Mouse (Mus musculus) frontal cortex, adult 2 months (tissue): ENCODE data around the gene Mrpl20. TPM values are rescaled to one million over a fixed set of nuclear protein-coding genes. Genes with fewer than 3 reads are reported as not detected.

Source experiments
- DNase-seq, 2 experiments: peaks; one replicate each; pipeline ENCODE4 v3.0.0; 2022; ENCODE audit warnings: low spot score in 1 of 2; ENCODE audit errors: extremely low spot score in 1 of 2
- polyA plus RNA-seq: library from polyadenylated mRNA; depleted of rRNA; stranded (reverse); fragments of >200 nt; gene quantifications from 2 replicates; pipeline ENCODE4 v1.2.3, GENCODE M21; 2012; rRNA removed

The Mrpl20 gene
- 101 and 116 TPM in 2 replicates for polyA plus RNA-seq

DNA sequence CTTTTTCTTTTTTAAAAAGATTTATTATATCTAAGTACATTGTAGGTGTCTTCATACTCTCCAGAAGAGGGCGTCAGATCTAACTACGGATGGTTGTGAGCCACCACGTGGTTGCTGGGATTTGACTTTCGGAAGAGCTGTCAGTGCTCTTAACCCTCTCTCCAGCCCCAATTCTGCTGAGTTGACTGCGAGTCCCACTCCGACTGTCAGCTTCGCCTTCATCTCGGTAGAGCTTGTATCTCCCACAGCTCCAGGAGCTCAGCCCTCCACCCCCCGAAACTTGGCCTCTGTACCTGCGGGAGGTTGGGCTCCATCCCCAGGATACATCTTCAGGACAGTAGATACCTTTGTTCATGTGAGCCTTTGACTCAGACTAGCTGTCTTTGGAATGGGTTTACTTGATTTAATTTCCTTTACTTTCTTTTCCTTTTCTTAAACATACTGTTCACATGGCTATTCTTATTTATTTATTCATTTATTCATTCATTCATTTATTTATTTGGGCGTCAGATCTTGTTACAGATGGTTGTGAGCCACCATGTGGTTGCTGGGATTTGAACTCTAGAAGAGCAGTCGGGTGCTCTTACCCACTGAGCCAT lies at the start of gene Mrpl20:
Mrpl20 (plus strand) TSS at position 138 of the 599 bp plus-strand sequence.
- no peak for DNase-seq

DNA sequence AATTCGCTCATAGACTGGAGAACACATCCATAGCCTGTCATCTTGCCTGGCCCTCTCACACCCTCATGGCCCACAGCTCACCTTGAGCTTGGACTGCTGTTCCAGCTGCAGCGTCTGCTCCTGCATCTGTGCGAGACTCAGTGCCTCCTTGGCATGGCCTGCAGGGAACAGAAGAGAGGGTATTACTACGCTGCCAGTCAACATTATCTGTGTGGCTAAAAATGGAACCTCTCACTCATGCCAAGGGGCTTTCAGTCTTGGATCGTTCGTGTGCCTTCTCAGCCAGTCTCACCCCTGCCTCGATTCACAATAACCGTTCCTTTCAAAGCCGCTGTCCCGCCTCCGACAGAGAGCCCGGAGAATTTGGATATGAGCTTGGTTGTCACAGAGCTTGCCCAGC lies 45.7 kb upstream of the Mrpl20 start:
- no peak for DNase-seq

GRCm38 (mm10) chr4:155759862-155760612 lies 42.6 kb upstream of the Mrpl20 start:
- DNase-seq, result no peak

DNA sequence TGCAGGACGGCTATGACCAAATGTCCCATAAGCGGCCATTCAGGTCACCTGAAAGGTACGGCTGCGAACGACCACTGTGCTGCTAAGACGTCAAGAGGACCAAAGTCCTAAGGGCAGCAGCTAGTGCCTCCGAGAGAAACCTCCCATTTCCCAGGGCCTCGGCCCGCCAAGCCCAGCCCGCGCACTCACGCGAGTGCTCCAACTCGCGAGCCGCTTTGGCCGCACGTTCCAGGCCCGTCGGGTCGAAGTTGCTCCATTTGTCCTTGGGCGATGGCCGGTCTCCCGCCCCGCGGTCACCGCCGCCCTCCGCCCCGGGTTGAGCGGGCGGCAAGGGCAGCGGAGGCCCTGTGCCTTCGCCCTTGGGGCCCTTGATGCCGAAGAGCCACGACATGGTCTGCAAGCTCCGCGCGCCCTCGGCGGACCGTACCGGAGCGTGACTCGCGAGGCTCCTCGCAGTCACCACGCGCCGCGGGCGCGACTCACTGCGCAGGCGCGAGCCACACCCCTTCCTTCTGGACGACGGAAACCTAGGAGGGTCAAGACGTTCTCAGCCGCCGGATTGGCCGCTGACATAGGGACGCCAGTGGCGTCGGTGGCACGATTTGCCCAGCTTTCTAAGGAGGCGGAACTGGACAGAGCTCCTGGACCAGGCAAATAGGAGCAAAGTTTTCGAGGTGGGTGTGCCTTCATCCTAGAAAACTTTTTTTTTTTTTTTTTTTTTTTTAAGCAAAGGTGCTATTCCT lies 41.9 kb upstream of the Mrpl20 start, which contains the start of gene Atad3a:
Atad3a (minus strand) TSS at position 481 of the 743 bp plus-strand sequence.
- peak; percentile 93 to 99 for DNase-seq

GRCm38 (mm10) chr4:155761356-155762099 lies 41.1 kb upstream of the Mrpl20 start:
- DNase-seq, result no peak

DNA sequence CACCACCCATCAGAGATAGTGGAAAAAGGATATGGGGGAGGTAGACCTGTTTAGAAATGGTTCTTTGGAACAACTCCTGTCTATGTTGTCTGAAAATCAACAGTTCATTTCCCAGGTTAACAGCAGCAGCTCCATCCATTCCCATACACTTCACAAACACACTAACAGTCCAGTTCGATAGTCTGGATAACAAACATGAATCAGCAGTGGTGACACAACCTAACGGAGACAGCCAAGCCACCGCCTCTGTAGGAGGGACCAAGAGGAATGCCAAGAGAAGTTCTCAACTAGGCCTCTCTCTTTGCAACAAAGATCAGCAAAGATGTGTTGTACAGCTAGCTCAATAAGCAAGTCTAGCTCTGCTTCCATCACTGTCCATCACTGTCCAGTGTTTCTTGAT lies 40.3 kb upstream of the Mrpl20 start:
- no peak for DNase-seq

- DNase-seq, result no peak
Observed at GRCm38 (mm10) chr4:155769496-155769879, 33.2 kb upstream of the Mrpl20 start.

DNA sequence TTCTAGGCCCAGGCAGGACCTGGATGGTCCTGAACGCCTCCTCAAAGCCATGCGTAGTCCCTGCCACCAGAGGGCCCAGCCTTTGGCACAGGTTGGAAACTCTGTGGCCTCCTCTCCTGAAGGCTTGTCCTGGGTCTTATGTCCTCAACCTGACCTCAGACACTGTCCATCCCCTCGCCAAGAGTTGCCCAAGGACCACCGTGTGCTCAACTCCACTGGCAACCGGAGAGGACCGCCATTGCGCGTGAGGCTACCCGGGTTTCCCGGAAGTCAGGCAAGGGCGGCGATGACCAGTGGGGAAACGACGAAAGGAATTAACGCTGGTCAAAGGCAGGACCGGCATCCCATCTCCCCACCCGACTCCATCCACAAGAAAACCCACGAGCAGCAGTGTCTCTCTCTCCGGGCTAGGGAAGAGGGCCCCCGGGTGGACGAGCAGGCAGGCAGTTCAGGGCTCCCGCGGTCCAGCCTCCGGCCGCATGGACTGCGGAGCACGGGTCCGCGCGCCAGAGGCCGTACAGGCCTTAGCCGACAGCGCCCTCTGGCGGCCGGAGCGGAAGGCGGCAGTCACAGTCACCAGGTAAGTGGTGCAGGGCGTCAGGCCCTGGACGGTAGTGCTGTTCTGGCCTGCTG lies 32.7 kb upstream of the Mrpl20 start:
- DNase-seq, result peak in 1 of 2 experiments; percentile 94

GRCm38 (mm10) chr4:155770626-155771025 lies 32.1 kb upstream of the Mrpl20 start:
- no peak for DNase-seq

DNA sequence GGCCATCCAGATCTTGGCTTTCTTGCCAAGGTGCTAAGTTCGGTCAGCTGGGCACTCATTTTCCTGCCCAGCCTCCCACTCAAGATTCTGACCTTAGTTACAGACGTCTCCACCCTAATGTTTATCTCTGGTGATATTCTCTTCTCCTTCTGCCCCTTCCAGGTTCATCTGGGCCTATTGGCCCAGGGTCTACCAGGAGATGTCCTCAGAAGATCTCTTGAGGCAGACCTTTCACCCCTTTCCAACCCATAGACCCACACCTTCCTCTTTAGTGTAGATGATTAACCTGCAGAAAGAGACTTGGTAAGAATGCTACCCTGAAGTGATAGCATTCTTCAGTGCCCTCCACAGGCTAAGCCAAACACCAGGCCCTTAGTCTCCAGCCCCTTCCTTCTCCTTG lies 31.0 kb upstream of the Mrpl20 start:
- DNase-seq, result no peak

- DNase-seq, result no peak
Observed at GRCm38 (mm10) chr4:155772786-155773185, 29.9 kb upstream of the Mrpl20 start.

DNA sequence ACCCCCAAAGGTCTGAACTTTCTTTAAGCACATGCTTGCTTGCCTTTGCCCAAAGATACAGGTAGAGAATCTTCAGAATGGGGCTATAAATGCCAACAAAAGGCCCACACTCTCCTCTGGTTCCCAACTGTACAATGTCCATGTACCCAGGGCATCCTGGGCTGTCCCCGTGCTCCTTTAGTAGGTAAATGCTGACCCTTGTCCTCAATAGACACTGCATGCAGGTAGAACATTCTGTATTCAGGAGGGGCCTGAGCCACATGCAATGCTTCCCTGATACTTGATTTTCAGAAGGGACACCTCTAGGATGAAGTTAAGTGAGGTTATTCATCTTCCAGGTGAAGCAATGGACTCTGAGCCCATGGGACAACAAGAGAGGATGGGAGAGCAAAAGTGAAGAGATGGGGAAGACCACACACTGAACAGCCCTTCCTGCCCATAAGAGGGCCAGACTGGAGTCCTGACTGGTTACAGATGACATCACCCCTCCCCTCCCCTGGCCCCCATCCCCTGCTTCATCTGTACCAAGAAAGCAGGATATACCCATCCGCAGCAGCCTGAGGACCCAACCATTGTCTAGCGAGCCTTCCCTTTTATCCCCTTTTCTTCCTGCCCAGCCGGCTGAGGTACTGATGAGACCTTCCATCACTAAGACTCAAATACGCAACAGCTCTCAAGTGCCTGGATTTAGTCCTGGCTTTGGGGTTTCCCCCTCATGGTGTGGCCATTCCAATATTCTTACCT lies 29.2 kb upstream of the Mrpl20 start:
- DNase-seq, result no peak

- peak; percentile 75 to 91 for DNase-seq
Observed at GRCm38 (mm10) chr4:155774280-155774754, 28.4 kb upstream of the Mrpl20 start, which contains the start of gene Vwa1. Vwa1 (minus strand) TSS chr4:155774698.

DNA sequence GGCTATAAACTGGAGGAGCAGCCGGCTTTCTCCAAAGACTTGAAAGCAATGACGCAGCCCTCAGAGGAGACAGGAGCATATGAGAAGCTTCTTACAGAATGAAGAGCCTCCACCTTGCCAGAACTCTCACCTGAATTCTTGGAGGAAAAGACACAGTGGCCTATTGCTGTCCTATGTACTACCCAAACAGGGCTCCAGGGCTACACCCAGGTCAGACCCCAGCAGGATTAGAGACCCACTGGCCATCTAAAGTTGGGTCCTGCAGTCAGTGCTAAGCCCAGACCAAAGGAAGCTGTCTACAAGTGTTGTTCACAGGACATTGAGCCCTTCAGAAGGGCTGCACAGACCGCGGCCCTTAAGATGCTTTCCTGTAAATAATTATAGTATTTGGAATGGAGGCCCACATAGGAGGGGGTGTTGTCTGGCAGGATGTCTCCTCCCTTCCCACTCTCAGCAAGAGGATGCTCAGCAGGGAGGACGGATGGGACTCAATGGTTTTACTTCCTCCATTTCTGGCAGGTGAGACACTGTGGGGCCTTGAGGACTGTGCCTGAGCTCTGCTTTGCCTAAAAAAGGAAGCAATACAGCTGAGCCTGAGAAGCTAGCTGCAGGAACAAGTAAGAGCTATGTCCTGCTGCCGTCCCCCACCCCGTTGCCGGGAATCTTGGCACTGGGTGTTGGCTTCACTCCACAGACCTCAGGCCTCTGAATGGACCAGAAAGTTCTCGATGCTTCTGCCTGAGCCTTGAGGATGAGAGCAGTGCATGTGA lies 27.5 kb upstream of the Mrpl20 start:
- peak; percentile 34 to 47 for DNase-seq

- no peak for DNase-seq
Observed at GRCm38 (mm10) chr4:155775855-155776254, 26.8 kb upstream of the Mrpl20 start.

DNA sequence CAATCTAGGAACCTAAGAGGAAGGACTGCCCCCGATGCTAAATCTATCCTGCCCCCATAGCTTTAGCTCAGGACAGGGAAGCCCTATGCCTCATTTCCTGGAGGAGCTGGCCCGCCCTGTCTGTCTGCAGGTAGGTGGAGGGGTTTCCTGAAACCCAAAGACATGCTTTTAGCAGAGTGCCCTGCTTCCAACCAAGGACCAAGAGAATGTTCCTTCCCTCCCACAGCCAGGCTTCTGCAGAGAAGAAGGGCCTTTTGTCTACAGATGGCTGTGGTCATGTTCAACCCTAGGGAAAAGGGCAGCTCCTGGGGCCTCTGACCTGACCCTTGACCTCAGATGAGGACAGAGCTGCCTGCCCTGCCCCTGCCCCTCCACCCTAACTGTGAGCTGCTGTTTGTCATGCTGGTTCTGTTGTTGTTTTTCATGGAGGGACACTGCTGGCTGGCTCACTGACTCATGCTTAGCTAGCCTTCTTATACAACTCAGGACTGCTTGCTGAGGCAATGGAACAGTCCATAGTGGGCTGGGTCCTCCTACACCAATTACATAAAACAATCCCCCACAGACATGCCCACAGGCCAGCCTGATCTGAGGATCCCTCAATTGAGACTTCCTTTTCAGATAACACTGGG lies 25.9 kb upstream of the Mrpl20 start:
- peak; percentile 51 to 61 for DNase-seq

DNA sequence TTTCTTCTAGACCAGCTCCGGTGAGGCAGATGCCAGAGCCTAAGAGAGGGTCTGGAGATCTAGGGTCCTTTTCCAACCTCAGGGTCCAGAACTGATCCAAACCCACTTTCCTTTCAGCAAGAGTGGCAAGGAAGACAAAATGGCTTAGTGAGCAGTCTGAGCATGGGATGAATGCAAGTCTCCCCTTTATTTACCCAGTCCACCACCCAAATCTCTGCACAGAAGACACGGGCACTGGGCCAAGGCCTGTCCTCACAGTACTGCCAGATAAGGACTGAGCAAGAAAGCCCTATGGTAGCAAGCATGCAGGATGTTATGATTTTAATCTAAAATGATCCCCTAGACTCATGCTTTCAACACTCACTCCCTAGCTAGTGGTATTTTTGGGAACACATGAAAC lies 24.9 kb upstream of the Mrpl20 start:
- DNase-seq, result no peak

DNA sequence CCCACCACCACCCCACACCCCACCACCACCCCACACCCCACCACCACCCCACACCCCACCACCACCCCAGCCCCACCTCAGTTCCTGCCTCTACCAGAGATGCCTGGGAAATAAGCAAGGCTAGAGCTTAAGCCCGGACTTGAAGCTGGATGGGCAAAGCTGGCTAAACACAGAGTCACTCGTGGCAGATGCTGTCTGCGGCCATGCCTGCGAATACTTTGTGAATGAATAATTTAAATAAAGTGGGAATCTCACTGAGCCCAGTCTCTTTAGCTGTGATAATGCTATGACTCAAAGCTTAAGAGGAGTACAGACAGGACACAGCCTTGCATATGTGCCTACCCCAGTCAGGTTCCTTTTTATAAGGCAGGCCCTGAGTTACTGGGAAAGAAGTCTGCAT lies 23.2 kb upstream of the Mrpl20 start:
- no peak for DNase-seq
